Mouse (Mus musculus): ENCODE measurements at regions not wholly inside any gene's neighbourhood (a gene's known extent, or its start where the extent isn't known, plus 50 kb on each side); places are given as distances from the start of the nearest gene placed in this dataset.

DNA sequence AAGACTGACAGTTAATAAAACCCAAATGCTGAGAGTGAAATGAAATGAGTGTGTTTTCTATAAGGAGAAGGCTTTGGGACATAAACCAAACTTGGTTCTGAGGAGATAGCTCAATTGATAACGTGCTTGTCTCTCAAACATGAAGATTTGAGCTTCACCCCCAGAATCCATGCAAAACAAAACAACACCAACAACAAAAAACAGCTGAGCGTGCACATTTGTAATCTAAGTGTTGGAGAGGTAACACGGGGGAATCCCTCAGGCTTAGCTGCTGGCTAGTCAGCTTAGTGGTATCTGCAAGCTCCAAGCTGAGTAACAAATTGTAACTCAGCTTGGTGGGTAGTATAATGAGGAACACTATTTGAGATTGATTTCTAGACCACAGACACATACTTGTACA lies 84.9 kb upstream of the Sash1 start:
- TF ChIP-seq CTCF (IDR thresholded peaks at IDR 0.05; ENCODE audit: low read depth, low read length) (no peak), POLR2A (IDR thresholded peaks at IDR 0.05; ENCODE audit: extremely low read depth, insufficient read depth, low read length) (no peak)
- 0 out of 2 replicates have a peak, but pooled peaks cover 3% of the 10 kb centered on the region for H3K4me1 ChIP-seq (ENCODE audit: control insufficient read depth, insufficient read depth, low read length)
- WGBS: 86% methylated on average over 3 of the region's 3 CpGs

DNA sequence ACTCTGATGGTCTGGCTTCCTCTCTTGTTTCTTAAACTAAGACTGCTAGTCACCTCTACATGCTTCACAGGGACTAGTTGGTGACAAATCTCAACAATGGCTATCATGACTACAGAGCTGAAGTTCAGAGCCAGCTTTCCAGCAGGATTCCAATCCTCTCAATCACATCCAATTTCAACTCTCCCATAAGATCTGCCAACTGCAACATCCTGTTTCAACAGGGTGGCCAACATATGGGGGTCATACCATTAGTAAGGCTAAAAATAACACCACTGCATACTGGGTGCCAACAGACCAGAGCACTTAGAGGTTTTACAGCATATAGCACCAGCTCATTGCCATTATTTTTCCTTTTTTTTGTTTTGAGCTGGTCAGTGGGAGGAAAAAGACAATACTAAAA lies 83.7 kb upstream of the Sash1 start:
- Histone ChIP-seq H3K79me2 (ENCODE audit: control insufficient read depth, insufficient read depth, low read length) (no peaks in the 10 kb centered on the region), H3K27ac (replicated peaks; ENCODE audit: insufficient read depth, low read depth, low read length) (no peak overlapping the region), H3K27me3 (ENCODE audit: control insufficient read depth, insufficient read depth, low read length) (no peaks in the 10 kb centered on the region), H3K4me3 (ENCODE audit: insufficient read depth, low read depth, low read length) (no peak overlapping the region), H3K9ac (ENCODE audit: low read depth, low read length) (no peak overlapping the region), H3K4me1 (ENCODE audit: control insufficient read depth, insufficient read depth, low read length) (0 out of 2 replicates have a peak, but pooled peaks cover 3% of the 10 kb centered on the region), H3K36me3 (ENCODE audit: control insufficient read depth, insufficient read depth, low read length) (no peaks in the 10 kb centered on the region)
- no peak for DNase-seq (ENCODE audit: extremely low read depth, low read depth, low spot score)
- TF ChIP-seq POLR2A (IDR thresholded peaks at IDR 0.05; ENCODE audit: extremely low read depth, insufficient read depth, low read length): no peak
- no peak for TF ChIP-seq CTCF (IDR thresholded peaks at IDR 0.05; ENCODE audit: low read depth, low read length)

More for the DNA sequence above, 84.9 kb upstream of the Sash1 start:
- Histone ChIP-seq H3K27ac (replicated peaks; ENCODE audit: insufficient read depth, low read depth, low read length) (no peak overlapping the region), H3K4me3 (ENCODE audit: insufficient read depth, low read depth, low read length) (no peak overlapping the region), H3K27me3 (ENCODE audit: control insufficient read depth, insufficient read depth, low read length) (no peaks in the 10 kb centered on the region), H3K79me2 (ENCODE audit: control insufficient read depth, insufficient read depth, low read length) (no peaks in the 10 kb centered on the region), H3K36me3 (ENCODE audit: control insufficient read depth, insufficient read depth, low read length) (no peaks in the 10 kb centered on the region), H3K9ac (ENCODE audit: low read depth, low read length) (no peak overlapping the region)
- DNase-seq (ENCODE audit: extremely low read depth, low read depth, low spot score): no peak

DNA sequence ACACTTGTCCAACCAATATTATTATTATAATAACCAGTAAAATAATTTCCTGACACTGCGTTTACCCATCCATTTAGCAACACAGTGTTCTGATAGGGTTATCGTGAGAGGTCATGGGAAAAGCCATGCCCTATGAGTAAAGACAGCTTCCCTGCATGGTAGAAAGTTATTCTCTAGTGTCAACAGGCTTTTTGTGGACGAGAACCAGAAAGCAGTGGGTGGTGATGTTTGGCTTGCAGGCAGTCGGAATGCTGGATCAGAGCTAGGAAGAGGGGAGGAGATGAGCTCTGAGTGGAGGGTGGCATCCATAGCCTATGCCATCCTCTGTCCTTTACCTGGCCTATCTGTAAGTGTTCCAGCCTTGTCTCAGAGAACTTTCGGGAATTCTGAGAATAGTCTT lies 83.1 kb upstream of the Sash1 start:
- no peak for TF ChIP-seq POLR2A (IDR thresholded peaks at IDR 0.05; ENCODE audit: extremely low read depth, insufficient read depth, low read length)
- TF ChIP-seq CTCF (IDR thresholded peaks at IDR 0.05; ENCODE audit: low read depth, low read length): no peak
- no peak for DNase-seq (ENCODE audit: extremely low read depth, low read depth, low spot score)
- 0 out of 2 replicates have a peak, but pooled peaks cover 3% of the 10 kb centered on the region for H3K4me1 ChIP-seq (ENCODE audit: control insufficient read depth, insufficient read depth, low read length)
- 68% methylated on average over 5 of the region's 5 CpGs for WGBS
- H3K36me3 ChIP-seq (ENCODE audit: control insufficient read depth, insufficient read depth, low read length): no peaks in the 10 kb centered on the region
- no peaks in the 10 kb centered on the region for H3K79me2 ChIP-seq (ENCODE audit: control insufficient read depth, insufficient read depth, low read length)
- H3K27ac ChIP-seq (replicated peaks; ENCODE audit: insufficient read depth, low read depth, low read length): no peak overlapping the region
- H3K4me3 ChIP-seq (ENCODE audit: insufficient read depth, low read depth, low read length): no peak overlapping the region
- no peak overlapping the region for H3K9ac ChIP-seq (ENCODE audit: low read depth, low read length)
- H3K27me3 ChIP-seq (ENCODE audit: control insufficient read depth, insufficient read depth, low read length): no peaks in the 10 kb centered on the region

DNA sequence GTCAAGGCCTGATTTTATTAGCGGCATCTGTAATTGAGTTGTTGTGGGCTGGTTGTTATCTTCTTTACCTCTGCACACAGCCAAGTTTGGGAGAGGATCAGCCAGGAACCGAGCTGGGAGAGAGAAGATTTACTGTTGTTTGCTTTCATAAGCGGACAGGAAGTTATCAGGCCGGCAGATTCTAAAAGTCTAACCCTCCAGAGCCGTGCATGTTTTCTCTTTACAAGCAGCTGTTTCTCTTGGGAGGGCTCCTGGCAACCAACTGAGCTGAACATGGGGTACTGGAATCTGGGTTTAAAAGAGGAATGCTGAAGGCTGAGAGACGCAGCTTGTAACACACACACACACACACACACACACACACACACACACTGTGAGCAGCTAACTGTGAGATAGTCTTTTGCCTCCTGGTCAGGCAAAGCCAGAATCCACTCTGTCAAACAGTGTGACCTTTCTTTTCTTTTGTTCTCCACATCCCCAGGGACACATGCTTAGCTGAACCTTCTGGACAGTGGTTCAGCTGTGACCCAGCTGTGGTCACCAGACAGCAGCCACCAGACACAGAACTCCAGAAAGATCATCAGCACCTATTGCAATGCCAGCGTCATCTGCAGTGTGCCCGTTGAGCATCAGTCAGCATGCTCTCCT lies 82.5 kb upstream of the Sash1 start:
- H3K36me3 ChIP-seq (ENCODE audit: control insufficient read depth, insufficient read depth, low read length): no peaks in the 10 kb centered on the region
- H3K79me2 ChIP-seq (ENCODE audit: control insufficient read depth, insufficient read depth, low read length): no peaks in the 10 kb centered on the region
- peak overlapping the region; percentile 22; the same call in 1 of the 2 replicates for H3K27ac ChIP-seq (replicated peaks; ENCODE audit: insufficient read depth, low read depth, low read length)
- WGBS: 69% methylated on average over 8 of the region's 8 CpGs
- H3K27me3 ChIP-seq (ENCODE audit: control insufficient read depth, insufficient read depth, low read length): no peaks in the 10 kb centered on the region
- H3K4me1 ChIP-seq (ENCODE audit: control insufficient read depth, insufficient read depth, low read length): 0 out of 2 replicates have a peak, but pooled peaks cover 3% of the 10 kb centered on the region
- H3K4me3 ChIP-seq (ENCODE audit: insufficient read depth, low read depth, low read length): no peak overlapping the region
- 0 out of 2 replicates have a peak overlapping the region, but pooled peaks have one; percentile 35 for H3K9ac ChIP-seq (ENCODE audit: low read depth, low read length)
- DNase-seq (ENCODE audit: extremely low read depth, low read depth, low spot score): peak; percentile 19
- TF ChIP-seq CTCF (IDR thresholded peaks at IDR 0.05; ENCODE audit: low read depth, low read length): no peak

DNA sequence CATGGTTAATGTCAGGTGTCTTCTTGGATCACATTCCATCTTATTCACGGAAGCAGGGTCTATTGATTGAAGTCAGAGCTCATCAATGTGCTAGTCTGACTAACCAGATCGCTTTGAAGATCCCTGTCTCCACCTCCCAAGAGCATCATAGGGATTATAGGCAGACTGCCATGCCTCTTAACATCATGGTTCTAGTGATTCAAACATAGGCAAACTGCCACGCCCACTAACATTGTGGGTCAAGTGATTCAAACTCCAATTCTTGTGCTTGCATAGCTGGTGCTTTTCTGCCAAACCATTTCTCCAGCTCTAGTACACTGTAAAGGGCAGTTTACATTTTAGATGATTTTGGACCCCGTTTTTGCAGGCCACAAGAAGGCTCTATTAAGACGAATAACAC lies 77.1 kb upstream of the Sash1 start:
- Histone ChIP-seq H3K79me2 (ENCODE audit: control insufficient read depth, insufficient read depth, low read length) (no peaks in the 10 kb centered on the region), H3K9ac (ENCODE audit: low read depth, low read length) (no peak overlapping the region), H3K4me3 (ENCODE audit: insufficient read depth, low read depth, low read length) (no peak overlapping the region), H3K4me1 (ENCODE audit: control insufficient read depth, insufficient read depth, low read length) (peaks cover 3% of the 10 kb centered on the region; the same call in 1 of the 2 replicates), H3K36me3 (ENCODE audit: control insufficient read depth, insufficient read depth, low read length) (no peaks in the 10 kb centered on the region), H3K27ac (replicated peaks; ENCODE audit: insufficient read depth, low read depth, low read length) (no peak overlapping the region), H3K27me3 (ENCODE audit: control insufficient read depth, insufficient read depth, low read length) (no peaks in the 10 kb centered on the region)
- WGBS: 83% methylated on average over 5 of the region's 5 CpGs
- no peak for DNase-seq (ENCODE audit: extremely low read depth, low read depth, low spot score)
- no peak for TF ChIP-seq POLR2A (IDR thresholded peaks at IDR 0.05; ENCODE audit: extremely low read depth, insufficient read depth, low read length)
- TF ChIP-seq CTCF (IDR thresholded peaks at IDR 0.05; ENCODE audit: low read depth, low read length): no peak

DNA sequence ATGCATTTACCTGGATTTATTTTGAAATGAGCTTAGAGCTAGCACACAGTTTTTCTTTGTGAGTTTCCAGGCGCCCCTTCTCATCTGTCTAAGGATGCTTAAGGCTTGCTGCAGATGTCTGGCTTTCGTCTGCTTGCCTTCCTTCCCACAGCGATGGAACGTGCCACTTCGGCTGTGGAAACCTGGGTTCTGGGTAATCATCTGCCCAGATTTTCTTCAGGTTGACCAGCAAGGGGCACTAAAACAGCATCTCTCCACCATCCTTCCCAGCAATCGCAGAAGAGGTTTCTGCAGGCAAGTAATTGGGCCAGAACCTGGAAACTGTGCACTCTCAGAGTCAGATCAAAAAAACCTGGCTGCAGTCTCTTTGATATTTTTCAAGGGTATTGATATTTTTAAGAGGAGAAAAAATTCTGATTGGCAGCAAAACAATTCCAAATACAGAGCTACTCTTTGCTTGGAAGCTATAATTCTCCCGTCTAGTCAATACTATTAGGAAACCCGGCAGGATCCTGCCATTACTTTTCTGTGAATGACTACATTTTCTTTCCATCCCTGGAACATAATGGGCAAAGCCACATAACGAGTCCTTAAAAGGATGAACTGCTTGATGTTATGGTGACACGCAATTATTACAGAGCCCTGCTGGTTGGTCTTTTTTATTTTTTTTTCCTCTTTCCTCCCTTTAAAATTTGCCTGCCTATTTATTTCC lies 75.2 kb upstream of the Sash1 start:
- H3K27ac ChIP-seq (replicated peaks; ENCODE audit: insufficient read depth, low read depth, low read length): no peak overlapping the region
- no peak for DNase-seq (ENCODE audit: extremely low read depth, low read depth, low spot score)
- no peak overlapping the region for H3K4me3 ChIP-seq (ENCODE audit: insufficient read depth, low read depth, low read length)
- no peak for TF ChIP-seq CTCF (IDR thresholded peaks at IDR 0.05; ENCODE audit: low read depth, low read length)
- H3K79me2 ChIP-seq (ENCODE audit: control insufficient read depth, insufficient read depth, low read length): no peaks in the 10 kb centered on the region
- no peaks in the 10 kb centered on the region for H3K27me3 ChIP-seq (ENCODE audit: control insufficient read depth, insufficient read depth, low read length)
- WGBS: 88% methylated on average over 10 of the region's 10 CpGs
- H3K9ac ChIP-seq (ENCODE audit: low read depth, low read length): no peak overlapping the region
- peaks cover 3% of the 10 kb centered on the region; the same call in 1 of the 2 replicates for H3K4me1 ChIP-seq (ENCODE audit: control insufficient read depth, insufficient read depth, low read length)
- no peaks in the 10 kb centered on the region for H3K36me3 ChIP-seq (ENCODE audit: control insufficient read depth, insufficient read depth, low read length)
